Mouse (Mus musculus): ENCODE data around the gene Phyhipl. TPM values are rescaled to one million over a fixed set of nuclear protein-coding genes. Genes with fewer than 3 reads are reported as not detected.

Phyhipl gene
- polyA plus RNA-seq, 1 experiment from 2014 or later, result 4.9 TPM

GRCm38 (mm10) chr10:70519640-70520099 lies 136.1 kb downstream of the Phyhipl start:
- Histone ChIP-seq H3K9me3 (no peaks in the 10 kb centered on the region), H3K4me1 (replicated peaks) (peaks cover 14% of the 10 kb centered on the region), H3K9ac (no peak overlapping the region), H3K4me3 (replicated peaks) (peak overlapping the region; percentile 35; the same call in 1 of the 2 replicates), H3K27ac (no peak overlapping the region), H3K4me2 (replicated peaks) (peak overlapping the region; percentile 84), H3K36me3 (no peaks in the 10 kb centered on the region), H3K27me3 (replicated peaks) (0 out of 2 replicates have a peak, but pooled peaks cover 4% of the 10 kb centered on the region)
- WGBS, result 16% methylated on average over 14 of the region's 14 CpGs
- ATAC-seq, result no peak

GRCm38 (mm10) chr10:70516661-70517060 lies 139.1 kb downstream of the Phyhipl start:
- H3K9ac ChIP-seq, result no peak overlapping the region
- WGBS, result 91% methylated on average over 8 of the region's 8 CpGs
- 0 out of 2 replicates have a peak, but pooled peaks cover 2% of the 10 kb centered on the region for H3K27me3 ChIP-seq (replicated peaks)
- H3K4me3 ChIP-seq (replicated peaks), result no peak overlapping the region
- H3K4me1 ChIP-seq (replicated peaks), result peaks cover 14% of the 10 kb centered on the region
- no peak for ATAC-seq
- no peaks in the 10 kb centered on the region for H3K9me3 ChIP-seq
- H3K4me2 ChIP-seq (replicated peaks), result no peak overlapping the region
- H3K27ac ChIP-seq, result no peak overlapping the region
- H3K36me3 ChIP-seq, result no peaks in the 10 kb centered on the region

GRCm38 (mm10) chr10:70514848-70515247 lies 140.9 kb downstream of the Phyhipl start:
- Histone ChIP-seq H3K4me3 (replicated peaks) (no peak overlapping the region), H3K4me1 (replicated peaks) (peaks cover 4% of the 10 kb centered on the region), H3K27ac (no peak overlapping the region), H3K36me3 (no peaks in the 10 kb centered on the region), H3K4me2 (replicated peaks) (no peak overlapping the region), H3K27me3 (replicated peaks) (no peaks in the 10 kb centered on the region), H3K9me3 (no peaks in the 10 kb centered on the region), H3K9ac (no peak overlapping the region)
- 77% methylated on average over 9 of the region's 9 CpGs for WGBS
- no peak for ATAC-seq

- Histone ChIP-seq H3K4me3 (replicated peaks) (no peak overlapping the region), H3K27me3 (replicated peaks) (no peaks in the 10 kb centered on the region), H3K9ac (no peak overlapping the region), H3K9me3 (no peaks in the 10 kb centered on the region), H3K4me1 (replicated peaks) (no peaks in the 10 kb centered on the region), H3K4me2 (replicated peaks) (no peak overlapping the region), H3K27ac (no peak overlapping the region), H3K36me3 (no peaks in the 10 kb centered on the region)
- no peak for ATAC-seq
- 89% methylated on average over 3 of the region's 3 CpGs for WGBS
These were observed 147.9 kb downstream of the Phyhipl start for GRCm38 (mm10) chr10:70507880-70508279.

Other genes with a start within 250 kb of the Phyhipl start
- 7.3 and 8.0 TPM in 2 replicates for gene Fam13c, start 215.5 kb downstream of the Phyhipl start, polyA plus RNA-seq (2015; fragmentation: Nextera tagmentation; extraction: Ambion mirVana)